Mouse (Mus musculus): Measurements from ENCODE around the gene Alg12.

The Alg12 gene

DNA sequence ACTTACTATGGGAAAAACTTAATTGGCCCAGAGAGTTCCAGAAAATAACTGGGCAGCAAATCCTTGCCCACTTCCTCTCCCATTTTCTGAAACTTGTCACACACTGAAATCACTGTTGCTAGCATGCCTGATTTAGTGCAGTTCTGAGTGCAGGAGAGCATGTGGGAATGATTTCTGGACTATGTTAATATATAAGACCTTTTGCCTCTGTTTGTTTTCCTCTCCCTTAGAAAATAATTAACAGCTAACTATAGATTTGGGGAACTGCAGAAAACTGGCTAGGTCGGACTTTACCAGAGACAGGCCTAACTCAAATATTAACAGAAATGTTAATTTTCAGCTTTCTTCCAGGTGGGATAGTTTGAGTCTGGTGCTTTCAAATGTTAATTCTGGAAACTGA, 50.6 kb downstream of the Alg12 start:
- no peak for DNase-seq

DNA sequence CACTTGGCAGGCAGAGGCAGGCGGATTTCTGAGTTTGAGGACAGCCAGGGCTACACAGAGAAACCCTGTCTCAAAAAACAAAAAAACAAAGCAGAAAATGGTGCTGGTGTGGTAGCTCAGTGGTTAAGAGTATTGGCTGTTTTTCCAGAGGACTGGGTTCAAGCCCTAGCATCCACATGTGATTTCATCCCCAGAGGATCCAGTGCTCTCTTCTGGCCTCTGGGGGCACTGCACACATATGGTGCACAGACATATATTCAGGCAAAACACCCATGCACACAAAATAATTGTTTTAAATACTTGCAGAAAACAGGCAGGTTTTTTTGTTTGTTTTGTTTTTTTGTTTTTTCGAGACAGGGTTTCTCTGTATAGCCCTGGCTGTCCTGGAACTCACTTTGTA, 53.0 kb downstream of the Alg12 start:
- DNase-seq = peak; percentile 34

DNA sequence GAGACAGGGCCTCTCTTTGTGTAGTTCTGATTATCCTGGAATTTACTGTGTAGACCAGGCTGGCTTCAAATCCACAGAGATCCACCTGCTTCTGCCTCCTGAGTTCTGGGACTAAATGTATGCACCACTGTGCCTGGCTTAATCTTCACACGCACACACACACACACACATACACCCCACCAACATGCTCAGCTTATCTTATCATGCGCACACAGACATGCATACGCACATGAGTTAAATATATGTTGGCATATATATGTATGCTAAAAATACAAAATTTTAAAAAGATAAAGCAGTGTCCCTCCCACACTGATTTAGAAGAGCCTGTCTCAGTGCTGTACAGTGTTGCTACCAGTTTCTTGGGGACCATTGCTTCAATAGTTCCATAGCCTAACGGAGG, 57.6 kb downstream of the Alg12 start:
- no peak for DNase-seq

DNA sequence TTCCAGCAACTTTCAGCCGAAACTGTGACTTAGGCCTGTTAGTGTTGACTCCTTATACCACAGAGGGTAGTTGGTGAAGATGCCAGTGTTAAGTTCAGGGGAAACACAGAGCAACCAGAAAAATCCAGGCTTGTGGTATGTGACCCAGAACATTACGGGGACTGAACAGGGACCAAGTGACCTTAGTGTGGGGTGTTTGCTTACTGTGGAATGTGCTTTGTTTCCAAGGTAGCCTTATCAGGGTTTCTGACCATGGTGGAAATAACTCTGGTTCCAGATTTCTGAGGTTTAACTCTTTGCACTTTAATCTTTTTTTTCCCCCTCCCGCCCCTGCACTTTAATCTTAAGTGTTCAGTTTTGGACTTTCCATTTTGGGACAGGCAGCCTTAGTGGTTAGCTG, 61.1 kb downstream of the Alg12 start:
- DNase-seq = no peak

DNA sequence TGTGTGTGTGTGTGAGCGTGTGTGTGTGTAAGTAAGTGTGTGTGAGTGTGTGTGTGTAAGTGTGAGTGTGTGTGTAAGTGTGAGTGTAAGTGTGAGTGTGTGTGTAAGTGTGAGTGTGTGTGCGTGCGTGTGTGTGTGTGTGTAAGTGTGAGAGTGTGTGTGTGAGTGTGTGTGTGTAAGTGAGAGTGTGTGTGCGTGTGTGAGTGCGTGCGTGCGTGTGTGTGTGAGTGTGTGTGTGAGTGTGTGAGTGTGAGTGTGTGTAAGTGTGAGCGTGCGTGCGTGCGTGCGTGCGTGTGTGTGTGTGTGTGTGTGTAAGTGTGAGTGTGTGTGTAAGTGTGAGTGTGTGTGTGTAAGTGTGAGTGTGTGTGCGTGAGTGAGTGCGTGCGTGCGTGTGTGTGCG, 63.4 kb downstream of the Alg12 start:
- DNase-seq = no peak

Measured in thymus, postnatal 4 days (tissue).